Mouse (Mus musculus) cerebellum, adult 2 months (tissue): Measurements from ENCODE around the gene Ppa1.

Experiments
- CTCF ChIP-seq: fragments of 200-500 bp; IDR thresholded peaks from 2 replicates; pipeline ENCODE4 v1.5.1; 2011; ENCODE audit warnings: low read depth, mild to moderate bottlenecking, control low read depth, low read length, moderate library complexity, borderline replicate concordance; ENCODE audit not compliant: insufficient read depth
- POLR2A ChIP-seq: fragments of 200-500 bp; IDR thresholded peaks from 2 replicates; pipeline ENCODE4 v1.6.1; 2011; ENCODE audit warnings: low read length, control low read depth, borderline replicate concordance; ENCODE audit not compliant: insufficient read depth

- TF ChIP-seq CTCF: no peak
- peak; percentile 79 for TF ChIP-seq POLR2A
Measured at GRCm38 (mm10) chr10:61647790-61648736, at the start of gene Ppa1.
